Mouse (Mus musculus): ENCODE measurements around the gene Xlr3a.

- TF ChIP-seq CTCF (IDR thresholded peaks at IDR 0.05) (no peak), EP300 (IDR thresholded peaks at IDR 0.05; ENCODE audit: insufficient read depth, low read depth, low read length) (no peak)
These were observed 57.2 kb downstream of the Xlr3a start for GRCm38 (mm10) chrX:73039666-73040065.

Data from heart, adult 2 months (tissue).